Mouse (Mus musculus) hindbrain, embryonic 11.5 days (tissue): ENCODE results near the gene Stk17b. TPM values are rescaled to one million over a fixed set of nuclear protein-coding genes. Genes with fewer than 3 reads are reported as not detected.

Source experiments
- ATAC-seq: fragments of 200-750 bp; cut with Nextera tagmentation; 2 replicates; pipeline ENCODE4 v1.8.0; 2017; ENCODE audit warnings: mild to moderate bottlenecking, moderate TSS enrichment, moderate library complexity; ENCODE audit not compliant: low FRiP score
- DNase-seq: peaks from one replicate; pipeline ENCODE4 v3.0.0-alpha.2; 2015; ENCODE audit warnings: low spot score
- H3K27ac ChIP-seq: fragments of 300-500 bp; sonication (generic); 2 replicates; pipeline ENCODE4 v1.5.1; 2014; ENCODE audit warnings: mild to moderate bottlenecking, low read depth, low read length
- H3K27me3 ChIP-seq: fragments of 300-500 bp; sonication (generic); 2 replicates; pipeline ENCODE4 v1.6.1; 2014; ENCODE audit warnings: mild to moderate bottlenecking, low read length, moderate library complexity, mixed read lengths; ENCODE audit not compliant: control insufficient read depth, insufficient read depth
- H3K36me3 ChIP-seq: fragments of 300-500 bp; sonication (generic); 2 replicates; pipeline ENCODE4 v1.6.1; 2014; ENCODE audit warnings: mild to moderate bottlenecking, low read length, moderate library complexity, mixed read lengths; ENCODE audit not compliant: control insufficient read depth, insufficient read depth
- H3K4me1 ChIP-seq: fragments of 300-500 bp; sonication (generic); replicated peaks from 2 replicates; pipeline ENCODE4 v1.6.1; 2014; ENCODE audit warnings: low read length, mixed read lengths; ENCODE audit not compliant: control insufficient read depth, insufficient read depth
- H3K4me2 ChIP-seq: fragments of 300-500 bp; sonication (generic); replicated peaks from 2 replicates; pipeline ENCODE4 v1.6.1; 2014; ENCODE audit warnings: mild to moderate bottlenecking, low read depth, low read length
- H3K4me3 ChIP-seq: fragments of 300-500 bp; sonication (generic); 2 replicates; pipeline ENCODE4 v1.5.1; 2014; ENCODE audit warnings: low read depth, low read length
- H3K9ac ChIP-seq: fragments of 300-500 bp; sonication (generic); 2 replicates; pipeline ENCODE4 v1.6.1; 2014; ENCODE audit warnings: low read depth, low read length
- H3K9me3 ChIP-seq: fragments of 300-500 bp; sonication (generic); 2 replicates; pipeline ENCODE4 v1.6.1; 2016; ENCODE audit warnings: low read length; ENCODE audit not compliant: control insufficient read depth
- WGBS: fragments of 180-500 bp; shearing (Covaris S2); extraction: QIAGEN DNeasy Blood & Tissue Kit; methylation state at CpG from one replicate; pipeline ENCODE4 v1.1.7; 2014; 5-methylcytosine and 5-hydroxymethylcytosine counted together
- polyA plus RNA-seq: library from polyadenylated mRNA; unstranded; fragments of >200 nt; fragmentation: Nextera tagmentation; extraction: Ambion mirVana; gene quantifications from 2 replicates; pipeline ENCODE4 v1.2.1, GENCODE M21; 2014

Stk17b gene
- polyA plus RNA-seq, 1 experiment from 2014 or later = 11.1 TPM

DNA sequence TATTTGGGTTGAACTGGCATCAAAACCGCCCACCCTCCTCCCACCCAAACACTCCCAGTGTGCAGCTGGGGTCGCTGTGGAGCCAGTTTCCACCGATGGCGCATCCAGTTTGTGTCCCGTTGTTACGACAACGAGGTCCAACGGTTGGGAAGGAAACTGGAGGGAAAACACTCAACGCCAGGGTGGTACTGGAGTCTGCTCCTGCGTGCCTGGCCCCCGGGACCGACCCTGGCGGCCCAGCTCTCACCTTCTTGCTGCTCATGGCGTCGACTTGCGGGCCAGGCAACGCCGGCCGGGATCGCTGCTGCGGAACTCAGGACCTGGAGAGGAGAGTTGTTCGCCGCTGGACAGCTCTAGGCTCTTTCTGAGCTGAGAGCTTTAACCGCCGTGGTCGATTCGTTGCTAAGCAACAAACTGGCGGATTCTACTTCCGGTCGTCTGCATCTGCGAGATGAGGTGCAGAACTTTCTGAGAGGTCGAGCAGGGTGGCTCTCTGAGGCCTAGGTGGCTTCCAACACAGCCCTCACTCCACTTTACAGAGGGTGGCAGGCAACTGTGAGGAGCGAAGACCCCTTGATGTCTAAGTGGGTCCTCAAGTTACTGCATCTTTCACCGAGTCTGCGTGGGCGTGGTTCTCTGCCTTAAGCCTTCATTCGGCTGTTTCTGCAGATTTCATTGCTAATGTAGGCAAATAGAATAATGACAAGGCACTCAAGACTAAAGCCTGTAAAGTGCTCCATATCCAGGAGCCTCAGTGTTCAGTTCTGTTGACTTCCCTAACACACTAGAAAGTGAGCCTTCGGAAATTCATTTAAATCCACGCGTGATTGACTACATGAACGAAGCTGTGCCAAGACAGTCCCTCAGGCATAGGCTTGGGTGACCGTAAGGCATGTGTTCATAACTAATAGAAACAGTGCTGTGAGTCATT is 78.3 kb downstream of the Stk17b start, which contains the start of gene Dnah7a:
Dnah7a (minus strand) TSS at position 354 of the 931 bp plus-strand sequence.
- H3K4me1 ChIP-seq = no peaks in the 10 kb centered on the region
- peak within 1 kb of the TSS; percentile 59; the same call in 1 of the 2 replicates for H3K27ac ChIP-seq
- H3K4me2 ChIP-seq = peak within 1 kb of the TSS; percentile 61
- H3K9me3 ChIP-seq = no peaks in the 10 kb centered on the region
- H3K9ac ChIP-seq = peak within 1 kb of the TSS; percentile 57
- 17% methylated on average over 42 of the region's 42 CpGs for WGBS
- no peaks in the 10 kb centered on the region for H3K36me3 ChIP-seq
- H3K4me3 ChIP-seq = peak within 1 kb of the TSS; percentile 43
- DNase-seq (peak; percentile 82), ATAC-seq (peak; percentile 88)
- no peaks in the 10 kb centered on the region for H3K27me3 ChIP-seq

Other genes starting within 250 kb of the Stk17b start
- gene Dnah7a, start 78.4 kb downstream of the Stk17b start, polyA plus RNA-seq = 8.5 and 12.2 TPM in 2 replicates